Comparison of ENCODE assay signal across 8 mouse cellular contexts in the genomic region with DNA sequence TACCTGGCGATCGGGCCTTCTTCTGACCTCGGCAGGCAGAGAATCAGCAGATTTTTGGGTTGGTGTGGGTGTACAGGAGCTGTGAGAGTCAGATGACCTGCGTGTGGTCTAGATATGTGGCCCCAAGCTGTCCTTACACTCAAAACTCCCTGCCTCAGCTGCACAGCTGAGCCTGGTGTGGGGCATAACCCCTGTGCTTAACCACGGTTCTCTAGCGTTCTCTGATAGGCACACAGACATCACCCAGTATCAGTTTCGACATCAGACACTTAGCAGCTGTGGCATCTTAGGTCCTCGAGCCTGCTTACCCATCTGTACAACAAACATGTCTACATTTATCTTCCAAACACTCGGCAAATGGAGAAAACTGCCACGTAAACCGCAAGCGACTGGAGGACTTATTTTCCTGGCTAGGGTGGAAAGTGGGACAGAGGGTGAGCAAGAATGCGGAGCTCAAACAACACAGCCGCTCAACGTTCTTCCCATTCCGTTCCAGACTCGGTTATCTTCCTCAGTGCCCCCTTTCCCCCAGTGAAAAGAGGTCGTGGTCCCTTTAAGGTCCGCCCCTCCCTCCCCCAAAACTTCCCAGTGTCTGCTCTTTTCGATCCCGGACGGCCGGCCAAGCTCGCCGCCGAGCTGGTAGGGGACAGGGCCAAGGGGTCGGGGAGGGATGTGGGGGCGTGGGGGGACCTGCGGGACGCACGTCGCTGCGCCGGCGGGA. TPM values are rescaled to one million over a fixed set of nuclear protein-coding genes. Genes with fewer than 3 reads are reported as not detected.
DNase-seq lines count a peak whose midpoint lies in the region; ATAC-seq and TF ChIP-seq lines count a peak whose summit lies in the region.

A gene (plus strand): TSS at position 321 of the 721 bp plus-strand sequence.

- H3K4me1 ChIP-seq in spleen, adult 2 months (ENCODE audit: control insufficient read depth, insufficient read depth, insufficient read length), result peaks cover 14% of the 10 kb centered on the region; the same call in 1 of the 2 replicates
- peaks cover 28% of the 10 kb centered on the region for H3K4me1 ChIP-seq in intestine, embryonic 14.5 days (replicated peaks; ENCODE audit: control insufficient read depth, insufficient read depth, low read length)
- peaks cover 26% of the 10 kb centered on the region for H3K4me1 ChIP-seq in limb, embryonic 14.5 days (ENCODE audit: control insufficient read depth, insufficient read depth, low read length)
- peaks cover 32% of the 10 kb centered on the region for H3K4me1 ChIP-seq in midbrain, embryonic 15.5 days

- H3K27me3 ChIP-seq in spleen, adult 2 months (ENCODE audit: control insufficient read depth, insufficient read depth, low read length), result no peaks in the 10 kb centered on the region
- H3K27me3 ChIP-seq in intestine, embryonic 14.5 days (replicated peaks; ENCODE audit: control insufficient read depth, insufficient read depth, low read length), result no peaks in the 10 kb centered on the region
- H3K27me3 ChIP-seq in limb, embryonic 14.5 days (ENCODE audit: control insufficient read depth, insufficient read depth, low read length), result no peaks in the 10 kb centered on the region
- H3K27me3 ChIP-seq in midbrain, embryonic 15.5 days (replicated peaks), result no peaks in the 10 kb centered on the region

- peak within 1 kb of the TSS; percentile 94 for H3K9ac ChIP-seq in intestine, embryonic 14.5 days (ENCODE audit: low read length)
- H3K9ac ChIP-seq in limb, embryonic 14.5 days (ENCODE audit: low read depth, low read length, severe bottlenecking), result peak within 1 kb of the TSS; percentile 88
- peak within 1 kb of the TSS; percentile 82 for H3K9ac ChIP-seq in midbrain, embryonic 15.5 days

- peaks cover 9% of the 10 kb centered on the region for H3K36me3 ChIP-seq in spleen, adult 2 months (ENCODE audit: control insufficient read depth, insufficient read depth, low read length)
- peaks cover 16% of the 10 kb centered on the region for H3K36me3 ChIP-seq in intestine, embryonic 14.5 days (ENCODE audit: control insufficient read depth, insufficient read depth, low read length)
- H3K36me3 ChIP-seq in limb, embryonic 14.5 days (ENCODE audit: control insufficient read depth, insufficient read depth, low read length), result peaks cover 15% of the 10 kb centered on the region
- H3K36me3 ChIP-seq in midbrain, embryonic 15.5 days (replicated peaks), result peaks cover 2% of the 10 kb centered on the region

- no peaks in the 10 kb centered on the region for H3K9me3 ChIP-seq in intestine, embryonic 14.5 days (ENCODE audit: control insufficient read depth, low read length)
- H3K9me3 ChIP-seq in limb, embryonic 14.5 days (ENCODE audit: control insufficient read depth, low read length), result no peaks in the 10 kb centered on the region
- H3K9me3 ChIP-seq in midbrain, embryonic 15.5 days, result no peaks in the 10 kb centered on the region

- intact Hi-C loops in gastrocnemius, postnatal 36 days (cut with DNase I), result loop anchor here (2.0 kb wide), 1 partner anchor 16 kb away; a partner anchor contains a TSS

- peak; percentile 2 for ATAC-seq in intestine, embryonic 14.5 days (replicated peaks; ENCODE audit: low FRiP score, low TSS enrichment, low read depth)
- ATAC-seq in limb, embryonic 14.5 days (ENCODE audit: low FRiP score, low read depth), result peak; percentile 12
- ATAC-seq in midbrain, embryonic 15.5 days (replicated peaks), result peak; percentile 0; the same call in 1 of the 2 replicates

- WGBS in spleen, adult 2 months, result 3% methylated on average over 34 of the region's 35 CpGs
- 2% methylated on average over 35 of the region's 35 CpGs for WGBS in intestine, embryonic 14.5 days
- 4% methylated on average over 33 of the region's 35 CpGs for whole genome bisulfite sequencing in limb, embryonic 14.5 days
- 1% methylated on average over 35 of the region's 35 CpGs for WGBS in midbrain, embryonic 15.5 days

- peak within 1 kb of the TSS; percentile 66 for H3K4me2 ChIP-seq in intestine, embryonic 14.5 days (ENCODE audit: low read length)
- peak within 1 kb of the TSS; percentile 94 for H3K4me2 ChIP-seq in limb, embryonic 14.5 days (replicated peaks; ENCODE audit: low read depth, low read length, severe bottlenecking)
- H3K4me2 ChIP-seq in midbrain, embryonic 15.5 days, result peak within 1 kb of the TSS; percentile 98

- DNase-seq in spleen, adult 2 months (ENCODE audit: low read depth in 1 of 2, low spot score in 2 of 2), result peak in 1 of 2 experiments; percentile 58
- DNase-seq in spleen, adult 12 weeks (ENCODE audit: low spot score), result no peak
- DNase-seq in brain, adult 2 months (ENCODE audit: low read depth, low spot score), result peak; percentile 73
- peak; percentile 69 to 70 for DNase-seq in gastrocnemius, postnatal 36 days
- no peak for DNase-seq in intestine, embryonic 14.5 days (ENCODE audit: low spot score)
- DNase-seq in limb, embryonic 14.5 days (ENCODE audit: low spot score), result peak; percentile 69
- no peak for DNase-seq in frontal cortex, postnatal 25 days (ENCODE audit: low spot score in 2 of 2)

- peak; percentile 42 for TF ChIP-seq POLR2A in spleen, adult 2 months (IDR thresholded peaks at IDR 0.05; ENCODE audit: low read depth, low read length)
- TF ChIP-seq POLR2A in limb, embryonic 14.5 days (IDR thresholded peaks at IDR 0.05; ENCODE audit: borderline replicate concordance, extremely low read depth, insufficient read depth, insufficient read length), result no peak

- peak within 1 kb of the TSS; percentile 88 for H3K4me3 ChIP-seq in spleen, adult 2 months (ENCODE audit: extremely low read depth, insufficient read depth, insufficient read length)
- H3K4me3 ChIP-seq in intestine, embryonic 14.5 days (ENCODE audit: low read depth, low read length), result peak within 1 kb of the TSS; percentile 84
- peak within 1 kb of the TSS; percentile 69 for H3K4me3 ChIP-seq in limb, embryonic 14.5 days (replicated peaks; ENCODE audit: low read length)
- H3K4me3 ChIP-seq in midbrain, embryonic 15.5 days, result peak within 1 kb of the TSS; percentile 75

- H3K27ac ChIP-seq in spleen, adult 2 months (ENCODE audit: insufficient read depth, low read length), result peak within 1 kb of the TSS; percentile 98
- H3K27ac ChIP-seq in intestine, embryonic 14.5 days (ENCODE audit: low read depth), result peak within 1 kb of the TSS; percentile 100
- peak within 1 kb of the TSS; percentile 100 for H3K27ac ChIP-seq in limb, embryonic 14.5 days (replicated peaks; ENCODE audit: low read depth, low read length)
- H3K27ac ChIP-seq in midbrain, embryonic 15.5 days, result peak within 1 kb of the TSS; percentile 99

- TF ChIP-seq CTCF in spleen, adult 2 months (IDR thresholded peaks at IDR 0.05; ENCODE audit: extremely low read depth, insufficient read depth, insufficient read length, insufficient replicate concordance), result no peak

RNA-seq across cellular contexts. Expression of the gene that starts here (rescaled TPM):
- polyA plus RNA-seq in spleen, adult 2 months (2012; rRNA removed), result 189 and 209 TPM in 2 replicates
- total RNA-seq in gastrocnemius, postnatal 36 days (2021), result 100 to 1,000 TPM; 111 to 131 TPM
- 232 and 241 TPM in 2 replicates for polyA plus RNA-seq in intestine, embryonic 14.5 days (2014; fragmentation: Nextera tagmentation; extraction: Ambion mirVana)
- polyA plus RNA-seq in limb, embryonic 14.5 days (2012; rRNA removed), result 525 and 571 TPM in 2 replicates
- polyA plus RNA-seq in limb, embryonic 14.5 days (2014; fragmentation: Nextera tagmentation; extraction: Ambion mirVana), result 208 and 225 TPM in 2 replicates
- polyA plus RNA-seq in midbrain, embryonic 15.5 days (2015; fragmentation: Nextera tagmentation; extraction: Ambion mirVana), result 175 and 176 TPM in 2 replicates

Comparison
In these comparisons a context has a peak if more than half of its experiments do, and no peak if none do; other contexts are left out.
1. DNase-seq: peak in brain, adult 2 months (single experiment), gastrocnemius, postnatal 36 days (2 of 2) and limb, embryonic 14.5 days (single experiment); none in spleen, adult 12 weeks (single experiment), intestine, embryonic 14.5 days (single experiment) and frontal cortex, postnatal 25 days (0 of 2).
2. Peak in every context shown above with its lines, with median percentiles within 50 percentile points of each other: H3K27ac ChIP-seq, H3K4me3 ChIP-seq, ATAC-seq, H3K4me2 ChIP-seq and H3K9ac ChIP-seq.